ENCODE assay signal across 10 mouse cellular contexts in the genomic region with DNA sequence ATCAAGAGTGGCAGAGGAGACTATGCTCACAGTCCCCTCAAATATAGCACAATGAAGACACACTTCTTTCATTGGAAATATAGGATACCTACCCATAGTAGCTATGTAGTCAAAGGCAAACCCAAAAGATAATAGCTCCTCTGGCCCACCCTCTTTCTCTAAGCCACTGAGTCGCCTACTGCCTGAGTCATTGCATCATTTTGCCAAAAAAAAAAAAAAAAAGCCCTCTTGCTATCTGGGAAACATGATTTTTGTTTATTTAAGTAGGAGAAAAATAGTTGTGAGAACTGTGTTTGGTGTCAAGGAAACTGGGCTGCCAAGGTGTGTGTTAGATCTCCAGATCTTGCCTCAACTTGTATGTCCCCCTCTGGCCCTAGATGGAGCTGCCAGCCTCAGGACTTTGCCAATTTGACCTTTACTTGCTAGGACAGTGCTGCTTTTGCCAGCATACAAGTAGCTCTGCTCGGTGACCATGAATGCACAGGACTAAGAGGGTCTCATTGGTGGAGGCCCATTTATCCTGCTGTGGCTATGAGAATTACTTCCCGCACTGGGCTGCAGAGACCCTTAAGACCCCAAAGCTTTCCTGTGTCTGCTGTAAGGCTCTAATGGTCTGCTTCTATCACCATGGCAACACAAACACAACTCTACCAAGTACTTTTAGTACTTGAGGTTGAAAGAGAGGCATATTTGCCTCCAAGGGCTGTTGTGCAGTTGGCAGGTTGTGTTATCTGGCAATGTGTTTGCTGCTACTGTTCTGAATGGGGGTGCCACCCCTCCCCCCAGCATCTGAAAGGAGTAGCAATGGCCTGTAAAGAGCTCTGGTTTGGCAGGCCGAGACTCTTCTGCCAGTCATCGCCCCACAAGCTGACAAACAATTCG.
DNase-seq lines count a peak whose midpoint lies in the region; ATAC-seq and TF ChIP-seq lines count a peak whose summit lies in the region.
"Had no signal": no experiment of that assay in that cellular context is flagged by ENCODE, and none has a peak within 500 bp of the region (broad histone marks: within the 10 kb centered on the region; RNA-seq: fewer than 3 reads in every experiment).

No protein-coding gene starts in this region.

- H3K36me3 ChIP-seq in forebrain, embryonic 11.5 days (ENCODE audit: control insufficient read depth, insufficient read depth, low read length): no peaks in the 10 kb centered on the region
- no peaks in the 10 kb centered on the region for H3K36me3 ChIP-seq in forebrain, embryonic 10.5 days (replicated peaks)
- no peaks in the 10 kb centered on the region for H3K36me3 ChIP-seq in midbrain, embryonic 14.5 days (ENCODE audit: control insufficient read depth, insufficient read depth, low read length)
- H3K36me3 ChIP-seq in liver, embryonic 11.5 days (ENCODE audit: control insufficient read depth, insufficient read depth, low read length): no peaks in the 10 kb centered on the region
- no peaks in the 10 kb centered on the region for H3K36me3 ChIP-seq in intestine, postnatal 0 days (ENCODE audit: control insufficient read depth, insufficient read depth)
- H3K36me3 ChIP-seq: embryonic facial prominence, embryonic 12.5 days had no signal

- H3K27ac ChIP-seq in forebrain, embryonic 11.5 days (ENCODE audit: low read depth, low read length): no peak overlapping the region
- no peak overlapping the region for H3K27ac ChIP-seq in forebrain, embryonic 10.5 days
- H3K27ac ChIP-seq in midbrain, embryonic 14.5 days (replicated peaks; ENCODE audit: low read depth, low read length): no peak overlapping the region
- no peak overlapping the region for H3K27ac ChIP-seq in liver, embryonic 11.5 days (ENCODE audit: low read depth, low read length)
- no peak overlapping the region for H3K27ac ChIP-seq in intestine, postnatal 0 days (ENCODE audit: low read depth, low read length)
- H3K27ac ChIP-seq: embryonic facial prominence, embryonic 12.5 days had no signal

- no peak overlapping the region for H3K4me3 ChIP-seq in forebrain, embryonic 11.5 days (ENCODE audit: low read depth, low read length)
- no peak overlapping the region for H3K4me3 ChIP-seq in forebrain, embryonic 10.5 days
- no peak overlapping the region for H3K4me3 ChIP-seq in midbrain, embryonic 14.5 days (replicated peaks; ENCODE audit: low read depth, low read length)
- H3K4me3 ChIP-seq in liver, embryonic 11.5 days (ENCODE audit: low read depth, low read length): no peak overlapping the region
- H3K4me3 ChIP-seq in intestine, postnatal 0 days (ENCODE audit: low read depth, low read length): no peak overlapping the region
- H3K4me3 ChIP-seq: embryonic facial prominence, embryonic 12.5 days had no signal

- no peak for TF ChIP-seq CTCF in intestine, postnatal 0 days (IDR thresholded peaks at IDR 0.05; ENCODE audit: low read depth)

- peaks cover 6% of the 10 kb centered on the region; the same call in 1 of the 2 replicates for H3K4me1 ChIP-seq in forebrain, embryonic 11.5 days (replicated peaks; ENCODE audit: control insufficient read depth, insufficient read depth, low read length)
- H3K4me1 ChIP-seq in forebrain, embryonic 10.5 days: peaks cover 38% of the 10 kb centered on the region
- H3K4me1 ChIP-seq in midbrain, embryonic 14.5 days (ENCODE audit: control insufficient read depth, insufficient read depth, low read length): peaks cover 12% of the 10 kb centered on the region; the same call in 1 of the 2 replicates
- no peaks in the 10 kb centered on the region for H3K4me1 ChIP-seq in liver, embryonic 11.5 days (replicated peaks; ENCODE audit: control insufficient read depth, insufficient read depth, low read length)
- no peaks in the 10 kb centered on the region for H3K4me1 ChIP-seq in intestine, postnatal 0 days (replicated peaks; ENCODE audit: control insufficient read depth, insufficient read depth, low read length)

- H3K9ac ChIP-seq in forebrain, embryonic 11.5 days (ENCODE audit: low read length): no peak overlapping the region
- no peak overlapping the region for H3K9ac ChIP-seq in midbrain, embryonic 14.5 days (replicated peaks; ENCODE audit: low read length)
- no peak overlapping the region for H3K9ac ChIP-seq in liver, embryonic 11.5 days (ENCODE audit: low read depth, low read length)
- no peak overlapping the region for H3K9ac ChIP-seq in intestine, postnatal 0 days (ENCODE audit: low read depth, low read length)
- H3K9ac ChIP-seq: embryonic facial prominence, embryonic 12.5 days had no signal

- no peaks in the 10 kb centered on the region for H3K27me3 ChIP-seq in forebrain, embryonic 11.5 days (ENCODE audit: control insufficient read depth, insufficient read depth, low read length)
- no peaks in the 10 kb centered on the region for H3K27me3 ChIP-seq in forebrain, embryonic 10.5 days (ENCODE audit: poor library complexity, severe bottlenecking)
- H3K27me3 ChIP-seq in midbrain, embryonic 14.5 days (ENCODE audit: control insufficient read depth, insufficient read depth, low read length): no peaks in the 10 kb centered on the region
- no peaks in the 10 kb centered on the region for H3K27me3 ChIP-seq in liver, embryonic 11.5 days (replicated peaks; ENCODE audit: control insufficient read depth, insufficient read depth, low read length)
- no peaks in the 10 kb centered on the region for H3K27me3 ChIP-seq in intestine, postnatal 0 days (replicated peaks; ENCODE audit: control insufficient read depth, insufficient read depth, low read length)
- H3K27me3 ChIP-seq: embryonic facial prominence, embryonic 12.5 days had no signal

- no peak for DNase-seq in forebrain, embryonic 11.5 days (ENCODE audit: low spot score)
- DNase-seq in forebrain, embryonic 10.5 days (ENCODE audit: extremely low spot score, low spot score): no peak
- DNase-seq in NIH3T3 (ENCODE audit: low read depth): peak; percentile 41
- peak; percentile 35 to 59 for DNase-seq in layer of hippocampus, adult 8-10 months (ENCODE audit: low spot score in 2 of 2)
- peak; percentile 47 for DNase-seq in midbrain, embryonic 14.5 days
- no peak for DNase-seq in embryo, embryonic 10.5 days (ENCODE audit: low spot score)
- no peak for DNase-seq in liver, embryonic 11.5 days (ENCODE audit: low spot score)
- DNase-seq: heart, postnatal 4 days had no signal

- no peaks in the 10 kb centered on the region for H3K9me3 ChIP-seq in forebrain, embryonic 11.5 days (ENCODE audit: control insufficient read depth, low read length)
- no peaks in the 10 kb centered on the region for H3K9me3 ChIP-seq in forebrain, embryonic 10.5 days
- H3K9me3 ChIP-seq in midbrain, embryonic 14.5 days (ENCODE audit: control insufficient read depth, low read length): no peaks in the 10 kb centered on the region
- no peaks in the 10 kb centered on the region for H3K9me3 ChIP-seq in liver, embryonic 11.5 days (ENCODE audit: control insufficient read depth, low read length)
- no peaks in the 10 kb centered on the region for H3K9me3 ChIP-seq in intestine, postnatal 0 days (ENCODE audit: control insufficient read depth)
- H3K9me3 ChIP-seq: embryonic facial prominence, embryonic 12.5 days had no signal

- ATAC-seq in forebrain, embryonic 11.5 days (replicated peaks; ENCODE audit: low FRiP score): peak; percentile 43; the same call in 1 of the 2 replicates
- ATAC-seq in midbrain, embryonic 14.5 days (ENCODE audit: low FRiP score, low TSS enrichment): peak; percentile 44
- ATAC-seq in liver, embryonic 11.5 days (replicated peaks; ENCODE audit: low FRiP score): no peak
- ATAC-seq in intestine, postnatal 0 days: no peak

- H3K4me2 ChIP-seq in forebrain, embryonic 11.5 days (ENCODE audit: low read depth, low read length, severe bottlenecking): no peak overlapping the region
- no peak overlapping the region for H3K4me2 ChIP-seq in midbrain, embryonic 14.5 days (ENCODE audit: low read length)
- no peak overlapping the region for H3K4me2 ChIP-seq in liver, embryonic 11.5 days
- H3K4me2 ChIP-seq in intestine, postnatal 0 days (replicated peaks; ENCODE audit: low read depth): no peak overlapping the region
- H3K4me2 ChIP-seq: embryonic facial prominence, embryonic 12.5 days had no signal

- WGBS in forebrain, embryonic 11.5 days: 55% methylated on average over 6 of the region's 6 CpGs
- whole genome bisulfite sequencing in forebrain, embryonic 10.5 days: 61% methylated on average over 6 of the region's 6 CpGs
- 42% methylated on average over 6 of the region's 6 CpGs for WGBS in midbrain, embryonic 14.5 days
- 51% methylated on average over 6 of the region's 6 CpGs for WGBS in liver, embryonic 11.5 days
- WGBS in intestine, postnatal 0 days: 60% methylated on average over 6 of the region's 6 CpGs

Comparison
In these comparisons a context has a peak if more than half of its experiments do, and no peak if none do; other contexts are left out.
1. ATAC-seq: peak in forebrain, embryonic 11.5 days (single experiment) and midbrain, embryonic 14.5 days (single experiment); none in liver, embryonic 11.5 days (single experiment) and intestine, postnatal 0 days (single experiment).
2. DNase-seq: peak in NIH3T3 (single experiment), layer of hippocampus, adult 8-10 months (2 of 2) and midbrain, embryonic 14.5 days (single experiment); none in forebrain, embryonic 11.5 days (single experiment), forebrain, embryonic 10.5 days (single experiment), embryo, embryonic 10.5 days (single experiment) and liver, embryonic 11.5 days (single experiment).